Comparison of ENCODE assay signal across 20 mouse cellular contexts in genomic region chr8:102500751-102501150, GRCm38 (mm10).
"Had no signal": no experiment of that assay in that cellular context is flagged by ENCODE, and none has a peak within 500 bp of the region (broad histone marks: within the 10 kb centered on the region; RNA-seq: fewer than 3 reads in every experiment).

No protein-coding gene starts in this region.

- H3K4me2 ChIP-seq: lung, embryonic 15.5 days; midbrain, embryonic 12.5 days; neural tube, embryonic 13.5 days; neural tube, embryonic 15.5 days had no signal

- DNase-seq: lung, adult 2 months; lung, postnatal 14 days; lung, postnatal 36 days; midbrain, embryonic 14.5 days; retina, postnatal 1 day; right cerebral cortex, adult 18-20 months; right cerebral cortex, postnatal 25 days; right cerebral cortex, postnatal 4 days; spleen, adult 18-20 months; thymus, adult 18-20 months; thymus, postnatal 14 days; thymus, postnatal 36 days had no signal

- H3K4me1 ChIP-seq: midbrain, embryonic 10.5 days; midbrain, embryonic 12.5 days; neural tube, embryonic 15.5 days had no signal

- H3K27ac ChIP-seq: lung, embryonic 15.5 days; midbrain, embryonic 10.5 days; midbrain, embryonic 12.5 days; neural tube, embryonic 13.5 days; neural tube, embryonic 15.5 days had no signal

- H3K27me3 ChIP-seq: lung, embryonic 15.5 days; midbrain, embryonic 12.5 days; neural tube, embryonic 13.5 days; neural tube, embryonic 15.5 days had no signal

- H3K9ac ChIP-seq: lung, embryonic 15.5 days; midbrain, embryonic 12.5 days; neural tube, embryonic 13.5 days; neural tube, embryonic 15.5 days had no signal

- ATAC-seq: lung, postnatal 0 days; midbrain, embryonic 16.5 days had no signal

- H3K36me3 ChIP-seq: lung, embryonic 15.5 days; midbrain, embryonic 10.5 days; midbrain, embryonic 12.5 days; neural tube, embryonic 13.5 days; neural tube, embryonic 15.5 days had no signal

- H3K9me3 ChIP-seq: lung, embryonic 15.5 days; midbrain, embryonic 10.5 days; midbrain, embryonic 12.5 days; neural tube, embryonic 13.5 days; neural tube, embryonic 15.5 days had no signal

- H3K4me3 ChIP-seq: lung, embryonic 15.5 days; midbrain, embryonic 10.5 days; midbrain, embryonic 12.5 days; myocyte; neural tube, embryonic 13.5 days; neural tube, embryonic 15.5 days had no signal
